Mouse (Mus musculus) liver, adult 2 months (tissue): ENCODE results near the gene Ptprn2. TPM values are rescaled to one million over a fixed set of nuclear protein-coding genes. Genes with fewer than 3 reads are reported as not detected.

Experiments
- DNase-seq: peaks from one replicate; pipeline ENCODE4 v3.0.0-alpha.2; 2011; ENCODE audit warnings: low read depth, low spot score; ENCODE audit errors: extremely low read depth
- H3K27ac ChIP-seq: fragments of 200-500 bp; replicated peaks from 2 replicates; pipeline ENCODE4 v1.5.1; 2012; ENCODE audit warnings: low read depth, mild to moderate bottlenecking, control low read depth, inconsistent platforms, low read length; ENCODE audit not compliant: insufficient read depth
- H3K27me3 ChIP-seq: fragments of 200-500 bp; 2 replicates; pipeline ENCODE4 v1.6.1; 2012; ENCODE audit warnings: mild to moderate bottlenecking, moderate library complexity, low read length, inconsistent platforms; ENCODE audit not compliant: control insufficient read depth, insufficient read depth
- H3K36me3 ChIP-seq: fragments of 200-500 bp; 2 replicates; pipeline ENCODE4 v1.6.1; 2012; ENCODE audit warnings: low read length, inconsistent platforms; ENCODE audit not compliant: control insufficient read depth, insufficient read depth
- H3K4me1 ChIP-seq: fragments of 200-500 bp; 2 replicates; pipeline ENCODE4 v1.6.1; 2011; ENCODE audit warnings: low read length; ENCODE audit not compliant: control insufficient read depth, insufficient read depth
- H3K4me3 ChIP-seq: fragments of 200-500 bp; 2 replicates; pipeline ENCODE4 v1.5.1; 2011; ENCODE audit warnings: low read depth, mild to moderate bottlenecking, control low read depth, low read length, moderate library complexity; ENCODE audit not compliant: insufficient read depth
- H3K79me2 ChIP-seq: fragments of 200-500 bp; 2 replicates; pipeline ENCODE4 v1.6.1; 2012; ENCODE audit warnings: inconsistent platforms, mild to moderate bottlenecking, low read length, moderate library complexity; ENCODE audit not compliant: control insufficient read depth, insufficient read depth
- H3K9ac ChIP-seq: fragments of 200-500 bp; 2 replicates; pipeline ENCODE4 v1.6.1; 2012; ENCODE audit warnings: low read depth, mild to moderate bottlenecking, control low read depth, inconsistent platforms, low read length
- CTCF ChIP-seq: fragments of 200-500 bp; IDR thresholded peaks from 2 replicates; pipeline ENCODE4 v1.5.1; 2011; ENCODE audit warnings: low read depth, low read length, control low read depth
- POLR2A ChIP-seq: fragments of 200-500 bp; IDR thresholded peaks from 2 replicates; pipeline ENCODE4 v1.6.1; 2011; ENCODE audit warnings: low read length, control low read depth; ENCODE audit not compliant: insufficient read depth; ENCODE audit errors: extremely low read depth
- WGBS: fragments of 180-500 bp; shearing (Covaris S2); methylation state at CpG from one replicate; pipeline ENCODE4 v1.1.7; 2018; 5-methylcytosine and 5-hydroxymethylcytosine counted together
- polyA plus RNA-seq: library from polyadenylated mRNA; depleted of rRNA; stranded (reverse); fragments of >200 nt; gene quantifications from 2 replicates; pipeline ENCODE4 v1.2.3, GENCODE M21; 2012
- total RNA-seq: library from RNA; depleted of rRNA; stranded (reverse); fragments of >200 nt; gene quantifications from 2 replicates; pipeline ENCODE4 v1.2.3, GENCODE M21; 2014

Gene Ptprn2
- total and polyA plus RNA-seq, 2 experiments = 0.06 TPM; not detected in 1

GRCm38 (mm10) chr12:116847021-116847420, 361.5 kb downstream of the Ptprn2 start:
- Histone ChIP-seq H3K27me3 (no peaks in the 10 kb centered on the region), H3K9ac (no peak overlapping the region), H3K36me3 (no peaks in the 10 kb centered on the region), H3K79me2 (no peaks in the 10 kb centered on the region), H3K27ac (no peak overlapping the region), H3K4me1 (no peaks in the 10 kb centered on the region), H3K4me3 (no peak overlapping the region)
- DNase-seq = no peak
- TF ChIP-seq CTCF (no peak), POLR2A (no peak)
- 77% methylated on average over 4 of the region's 4 CpGs for WGBS

- no peaks in the 10 kb centered on the region for H3K36me3 ChIP-seq
- H3K9ac ChIP-seq = no peak overlapping the region
- no peak overlapping the region for H3K4me3 ChIP-seq
- H3K27ac ChIP-seq = no peak overlapping the region
- no peaks in the 10 kb centered on the region for H3K4me1 ChIP-seq
- no peak for DNase-seq
- H3K79me2 ChIP-seq = no peaks in the 10 kb centered on the region
- 66% methylated on average over 7 of the region's 7 CpGs for WGBS
- no peak for TF ChIP-seq POLR2A
- TF ChIP-seq CTCF = no peak
- H3K27me3 ChIP-seq = no peaks in the 10 kb centered on the region
Measured at GRCm38 (mm10) chr12:116856307-116856706, 370.8 kb downstream of the Ptprn2 start.

- DNase-seq = no peak
- no peaks in the 10 kb centered on the region for H3K27me3 ChIP-seq
- WGBS = 91% methylated on average over 4 of the region's 4 CpGs
- no peaks in the 10 kb centered on the region for H3K4me1 ChIP-seq
- no peak for TF ChIP-seq POLR2A
- no peak for TF ChIP-seq CTCF
- H3K9ac ChIP-seq = no peak overlapping the region
- H3K36me3 ChIP-seq = no peaks in the 10 kb centered on the region
- H3K27ac ChIP-seq = no peak overlapping the region
- H3K4me3 ChIP-seq = no peak overlapping the region
- no peaks in the 10 kb centered on the region for H3K79me2 ChIP-seq
Measured at GRCm38 (mm10) chr12:116861360-116862017, 376.0 kb downstream of the Ptprn2 start.

GRCm38 (mm10) chr12:116863291-116863899, 377.9 kb downstream of the Ptprn2 start:
- H3K36me3 ChIP-seq = no peaks in the 10 kb centered on the region
- no peaks in the 10 kb centered on the region for H3K79me2 ChIP-seq
- TF ChIP-seq POLR2A = no peak
- no peak for TF ChIP-seq CTCF
- H3K4me3 ChIP-seq = no peak overlapping the region
- H3K27me3 ChIP-seq = no peaks in the 10 kb centered on the region
- H3K27ac ChIP-seq = no peak overlapping the region
- WGBS = 92% methylated on average over 4 of the region's 4 CpGs
- H3K9ac ChIP-seq = no peak overlapping the region
- no peaks in the 10 kb centered on the region for H3K4me1 ChIP-seq
- DNase-seq = no peak

GRCm38 (mm10) chr12:116873866-116874585, 388.5 kb downstream of the Ptprn2 start:
- Histone ChIP-seq H3K4me1 (no peaks in the 10 kb centered on the region), H3K36me3 (no peaks in the 10 kb centered on the region), H3K9ac (no peak overlapping the region), H3K79me2 (no peaks in the 10 kb centered on the region), H3K4me3 (no peak overlapping the region), H3K27ac (no peak overlapping the region), H3K27me3 (no peaks in the 10 kb centered on the region)
- TF ChIP-seq POLR2A = no peak
- TF ChIP-seq CTCF = no peak
- WGBS = 95% methylated on average over 1 of the region's 1 CpGs
- DNase-seq = no peak
